Mouse (Mus musculus) cerebellum, postnatal 4 days (tissue): ENCODE results near the gene Chrnd.
A peak's percentile ranks its signal among the peaks of the same experiment; 100 is the strongest.

Experiments
- DNase-seq, 2 experiments: peaks; one replicate each; pipeline ENCODE4 v3.0.0; 2022; ENCODE audit warnings: low spot score in 2 of 2, mixed read lengths in 1 of 2

Gene Chrnd

GRCm38 (mm10) chr1:87190429-87190828 lies at the start of gene Chrnd:
Gene Chrnd, plus strand, starts transcription at chr1:87190607.
- DNase-seq = no peak

- DNase-seq = no peak
Observed at GRCm38 (mm10) chr1:87141550-87141949, 48.9 kb upstream of the Chrnd start.

GRCm38 (mm10) chr1:87142456-87142855 lies 48.0 kb upstream of the Chrnd start:
- DNase-seq = no peak

GRCm38 (mm10) chr1:87143141-87143540 lies 47.3 kb upstream of the Chrnd start:
- DNase-seq = no peak

- no peak for DNase-seq
Observed at GRCm38 (mm10) chr1:87149422-87149821, 41.0 kb upstream of the Chrnd start.

GRCm38 (mm10) chr1:87151286-87151685 lies 39.1 kb upstream of the Chrnd start:
- DNase-seq = no peak

GRCm38 (mm10) chr1:87153776-87154500 lies 36.5 kb upstream of the Chrnd start:
- DNase-seq = no peak

GRCm38 (mm10) chr1:87154501-87155120 lies 35.8 kb upstream of the Chrnd start:
- DNase-seq = no peak

- DNase-seq = no peak
Observed at GRCm38 (mm10) chr1:87155531-87156198, 34.7 kb upstream of the Chrnd start.

GRCm38 (mm10) chr1:87156199-87156587 lies 34.2 kb upstream of the Chrnd start, which contains the start of gene Ecel1:
Gene Ecel1, minus strand, starts transcription at chr1:87156521.
- no peak for DNase-seq

- no peak for DNase-seq
Observed at GRCm38 (mm10) chr1:87159396-87159795, 31.0 kb upstream of the Chrnd start.

- no peak for DNase-seq
Observed at GRCm38 (mm10) chr1:87164164-87164795, 26.1 kb upstream of the Chrnd start.

- DNase-seq = no peak
Observed at GRCm38 (mm10) chr1:87164796-87165184, 25.6 kb upstream of the Chrnd start.

- DNase-seq = no peak
Observed at GRCm38 (mm10) chr1:87170458-87170857, 19.9 kb upstream of the Chrnd start.

GRCm38 (mm10) chr1:87171312-87171711 lies 19.1 kb upstream of the Chrnd start:
- DNase-seq = no peak

GRCm38 (mm10) chr1:87172316-87172715 lies 18.1 kb upstream of the Chrnd start:
- DNase-seq = no peak

- peak in 1 of 2 experiments; percentile 71 for DNase-seq
Observed at GRCm38 (mm10) chr1:87174006-87174955, 16.1 kb upstream of the Chrnd start.

- peak in 1 of 2 experiments; percentile 63 for DNase-seq
Observed at GRCm38 (mm10) chr1:87175852-87176292, 14.5 kb upstream of the Chrnd start.

GRCm38 (mm10) chr1:87180896-87181295 lies 9.5 kb upstream of the Chrnd start:
- DNase-seq = no peak

GRCm38 (mm10) chr1:87183013-87183412 lies 7.4 kb upstream of the Chrnd start, which contains the start of gene Prss56:
Gene Prss56, plus strand, starts transcription at chr1:87183313.
- no peak for DNase-seq
